Mouse (Mus musculus) liver, postnatal 0 days (tissue): ENCODE results near the gene Ptpn6. TPM values are rescaled to one million over a fixed set of nuclear protein-coding genes. Genes with fewer than 3 reads are reported as not detected.
A peak's percentile ranks its signal among the peaks of the same experiment; 100 is the strongest.

ENCODE experiments used
- ATAC-seq: fragments of 200-750 bp; cut with Nextera tagmentation; 2 replicates; pipeline ENCODE4 v1.8.0; 2017; ENCODE audit warnings: mild to moderate bottlenecking, moderate library complexity
- DNase-seq: peaks from one replicate; pipeline ENCODE4 v3.0.0-alpha.2; 2016
- H3K27ac ChIP-seq: fragments of 300-500 bp; sonication (generic); 2 replicates; pipeline ENCODE4 v1.5.1; 2014; ENCODE audit warnings: antibody characterized with exemption, moderate library complexity, mild to moderate bottlenecking, low read depth
- H3K27me3 ChIP-seq: fragments of 300-500 bp; sonication (generic); 2 replicates; pipeline ENCODE4 v1.6.1; 2014; ENCODE audit warnings: low read length, control low read depth, mixed read lengths; ENCODE audit not compliant: insufficient read depth
- H3K36me3 ChIP-seq: fragments of 300-500 bp; sonication (generic); replicated peaks from 2 replicates; pipeline ENCODE4 v1.6.1; 2014; ENCODE audit warnings: mild to moderate bottlenecking, control low read depth, low read length, moderate library complexity, mixed read lengths; ENCODE audit not compliant: insufficient read depth
- H3K4me1 ChIP-seq: fragments of 300-500 bp; sonication (generic); 2 replicates; pipeline ENCODE4 v1.6.1; 2014; ENCODE audit warnings: antibody characterized with exemption, mild to moderate bottlenecking, control low read depth; ENCODE audit not compliant: insufficient read depth
- H3K4me2 ChIP-seq: fragments of 300-500 bp; sonication (generic); 2 replicates; pipeline ENCODE4 v1.6.1; 2014; ENCODE audit warnings: low read depth, mild to moderate bottlenecking, low read length, moderate library complexity, mixed read lengths
- H3K4me3 ChIP-seq: fragments of 300-500 bp; sonication (generic); 2 replicates; pipeline ENCODE4 v1.5.1; 2014; ENCODE audit warnings: low read depth, low read length
- H3K9ac ChIP-seq: fragments of 300-500 bp; sonication (generic); replicated peaks from 2 replicates; pipeline ENCODE4 v1.6.1; 2014; ENCODE audit warnings: mild to moderate bottlenecking, moderate library complexity
- H3K9me3 ChIP-seq: fragments of 300-500 bp; sonication (generic); 2 replicates; pipeline ENCODE4 v1.6.1; 2016; ENCODE audit warnings: mild to moderate bottlenecking, control low read depth, low read length, mixed read lengths
- CTCF ChIP-seq: sonication (generic); IDR thresholded peaks from 2 replicates; pipeline ENCODE4 v1.5.1; 2016; ENCODE audit warnings: antibody characterized with exemption, low read depth
- EP300 ChIP-seq: IDR thresholded peaks from 2 replicates; pipeline ENCODE4 v1.6.1; 2016; ENCODE audit warnings: antibody characterized with exemption, low read depth, mild to moderate bottlenecking
- WGBS: fragments of 180-500 bp; shearing (Covaris S2); extraction: QIAGEN DNeasy Blood & Tissue Kit; methylation state at CpG from one replicate; pipeline ENCODE4 v1.1.7; 2014; ENCODE audit not compliant: insufficient replicate concordance; 5-methylcytosine and 5-hydroxymethylcytosine counted together
- polyA plus RNA-seq: library from polyadenylated mRNA; unstranded; fragments of >200 nt; fragmentation: Nextera tagmentation; extraction: Ambion mirVana; gene quantifications from 2 replicates; pipeline ENCODE4 v1.2.1, GENCODE M21; 2015

Ptpn6 gene
- polyA plus RNA-seq, 1 experiment from 2014 or later = 45.1 TPM

DNA sequence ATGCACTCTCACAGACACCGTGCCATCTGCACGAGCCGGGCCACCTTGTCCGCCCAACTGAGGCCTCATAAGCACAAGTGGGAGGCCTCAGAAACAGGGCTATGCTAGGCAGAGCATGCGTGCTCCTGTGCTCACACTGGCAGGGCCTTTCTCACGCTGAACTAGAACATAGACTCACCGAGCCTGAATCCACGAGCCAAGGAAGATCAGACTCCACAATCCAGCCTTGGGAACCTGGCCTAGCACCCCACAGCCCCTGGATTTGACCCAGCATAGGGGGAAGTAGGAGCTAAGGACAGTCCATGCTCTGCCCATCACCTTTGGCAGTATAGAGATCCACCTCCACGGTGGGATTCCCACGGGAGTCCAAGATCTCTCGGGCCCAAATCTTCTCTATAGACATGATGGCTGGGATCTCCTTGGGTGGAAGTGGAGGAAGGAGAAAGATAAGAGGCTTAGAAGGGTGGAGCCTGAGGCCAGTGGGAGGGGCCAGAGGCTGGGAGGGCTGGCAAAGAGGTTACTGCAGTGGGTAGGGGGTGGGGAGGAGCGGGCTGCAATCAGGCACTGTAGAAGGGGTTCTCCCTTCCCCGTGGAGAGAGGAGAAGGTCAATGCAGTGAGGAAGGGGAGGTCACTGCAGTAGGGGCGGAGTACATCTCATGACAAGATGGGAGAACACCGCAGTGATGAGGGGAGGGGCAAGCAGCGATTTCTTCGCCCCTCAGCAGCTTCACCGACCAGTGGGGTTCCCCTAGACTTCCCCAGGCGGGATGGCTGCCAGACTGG, 29.6 kb upstream of the Ptpn6 start:
- Histone ChIP-seq H3K27me3 (peaks cover 21% of the 10 kb centered on the region), H3K4me1 (0 out of 2 replicates have a peak, but pooled peaks cover 7% of the 10 kb centered on the region), H3K4me2 (peak overlapping the region; percentile 78), H3K9ac (no peak overlapping the region), H3K4me3 (0 out of 2 replicates have a peak overlapping the region, but pooled peaks have one; percentile 8), H3K27ac (no peak overlapping the region), H3K36me3 (no peaks in the 10 kb centered on the region), H3K9me3 (no peaks in the 10 kb centered on the region)
- TF ChIP-seq CTCF = no peak
- no peak for TF ChIP-seq EP300
- DNase-seq (no peak), ATAC-seq (peak; percentile 31; the same call in 1 of the 2 replicates)
- 33% methylated on average over 18 of the region's 19 CpGs for WGBS

DNA sequence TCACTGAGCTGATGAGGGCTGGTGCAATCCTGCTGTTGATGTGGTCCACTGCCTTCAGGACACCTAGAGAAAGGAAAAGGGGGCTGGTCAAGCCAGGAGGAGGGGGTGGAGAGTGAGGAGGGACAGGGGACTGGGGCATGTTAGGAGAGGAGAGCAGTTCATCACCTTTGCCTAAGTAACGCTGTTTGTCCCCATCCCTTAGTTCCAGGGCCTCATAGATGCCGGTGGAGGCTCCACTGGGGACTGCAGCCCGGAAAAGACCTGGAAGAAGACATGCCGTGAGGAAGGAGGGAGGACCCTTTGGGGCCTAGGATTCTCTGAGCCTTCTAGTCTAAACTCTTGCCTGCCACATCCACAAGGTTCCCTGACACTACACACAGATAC, 29.0 kb upstream of the Ptpn6 start:
- WGBS = 76% methylated on average over 4 of the region's 4 CpGs
- no peak for TF ChIP-seq EP300
- TF ChIP-seq CTCF = no peak
- H3K4me3 ChIP-seq = no peak overlapping the region
- H3K36me3 ChIP-seq = no peaks in the 10 kb centered on the region
- no peak overlapping the region for H3K9ac ChIP-seq
- 0 out of 2 replicates have a peak, but pooled peaks cover 7% of the 10 kb centered on the region for H3K4me1 ChIP-seq
- H3K27ac ChIP-seq = no peak overlapping the region
- no peak overlapping the region for H3K4me2 ChIP-seq
- no peaks in the 10 kb centered on the region for H3K9me3 ChIP-seq
- peaks cover 21% of the 10 kb centered on the region for H3K27me3 ChIP-seq
- DNase-seq (no peak), ATAC-seq (no peak)

DNA sequence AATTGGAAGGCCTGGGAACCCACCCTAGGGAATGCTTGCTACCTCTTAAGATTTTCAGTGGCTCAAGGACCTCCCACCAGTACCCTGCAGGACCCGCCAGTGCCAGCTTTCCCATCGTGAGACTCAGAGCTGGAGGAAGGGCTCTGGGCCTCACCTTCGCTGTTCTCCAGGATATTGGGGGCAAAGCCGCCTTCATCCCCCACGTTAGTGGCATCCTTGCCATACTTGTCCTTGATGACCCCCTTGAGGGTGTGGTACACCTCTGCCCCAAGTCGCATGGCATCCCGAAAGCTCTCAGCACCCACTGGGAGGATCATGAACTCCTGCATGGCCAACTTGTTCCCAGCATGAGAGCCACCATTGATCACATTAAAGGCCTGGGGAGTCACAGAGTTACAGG, 27.4 kb upstream of the Ptpn6 start:
- no peak overlapping the region for H3K9ac ChIP-seq
- H3K9me3 ChIP-seq = no peaks in the 10 kb centered on the region
- H3K4me1 ChIP-seq = 0 out of 2 replicates have a peak, but pooled peaks cover 7% of the 10 kb centered on the region
- no peak for TF ChIP-seq CTCF
- no peak for TF ChIP-seq EP300
- WGBS = 84% methylated on average over 7 of the region's 7 CpGs
- DNase-seq (no peak), ATAC-seq (no peak)
- no peak overlapping the region for H3K27ac ChIP-seq
- H3K4me3 ChIP-seq = no peak overlapping the region
- H3K4me2 ChIP-seq = no peak overlapping the region
- H3K27me3 ChIP-seq = peaks cover 21% of the 10 kb centered on the region
- H3K36me3 ChIP-seq = no peaks in the 10 kb centered on the region

DNA sequence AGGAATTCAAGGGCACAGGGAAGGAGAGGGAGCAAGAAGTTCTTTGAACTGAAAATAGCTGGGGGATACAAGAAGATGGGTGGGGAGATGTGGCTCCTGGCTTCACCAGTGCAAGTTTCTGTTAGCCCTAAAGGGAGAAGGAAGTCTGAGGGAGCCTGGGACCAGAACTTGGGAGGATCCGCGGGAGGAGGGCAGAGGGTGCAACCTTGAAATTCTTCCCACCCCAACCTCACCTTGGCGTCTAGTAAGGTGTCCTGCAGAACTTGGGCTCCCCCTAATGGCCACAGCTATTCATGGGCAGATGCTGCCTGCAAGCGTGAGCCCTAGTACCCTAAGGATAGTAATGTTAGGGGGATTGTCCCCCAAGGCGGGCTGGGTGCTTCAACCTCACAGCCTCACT, 20.7 kb upstream of the Ptpn6 start:
- H3K27me3 ChIP-seq = peaks cover 22% of the 10 kb centered on the region
- peaks cover 29% of the 10 kb centered on the region for H3K4me1 ChIP-seq
- peak; percentile 42 for ATAC-seq
- TF ChIP-seq EP300 = no peak
- TF ChIP-seq CTCF = peak; percentile 97
- H3K9me3 ChIP-seq = no peaks in the 10 kb centered on the region
- no peak overlapping the region for H3K4me3 ChIP-seq
- no peak overlapping the region; the same call in 1 of the 2 replicates for H3K9ac ChIP-seq
- no peaks in the 10 kb centered on the region for H3K36me3 ChIP-seq
- peak; percentile 88 for DNase-seq
- 2% methylated on average over 5 of the region's 5 CpGs for WGBS
- peak overlapping the region; percentile 38; the same call in 1 of the 2 replicates for H3K4me2 ChIP-seq
- no peak overlapping the region for H3K27ac ChIP-seq

DNA sequence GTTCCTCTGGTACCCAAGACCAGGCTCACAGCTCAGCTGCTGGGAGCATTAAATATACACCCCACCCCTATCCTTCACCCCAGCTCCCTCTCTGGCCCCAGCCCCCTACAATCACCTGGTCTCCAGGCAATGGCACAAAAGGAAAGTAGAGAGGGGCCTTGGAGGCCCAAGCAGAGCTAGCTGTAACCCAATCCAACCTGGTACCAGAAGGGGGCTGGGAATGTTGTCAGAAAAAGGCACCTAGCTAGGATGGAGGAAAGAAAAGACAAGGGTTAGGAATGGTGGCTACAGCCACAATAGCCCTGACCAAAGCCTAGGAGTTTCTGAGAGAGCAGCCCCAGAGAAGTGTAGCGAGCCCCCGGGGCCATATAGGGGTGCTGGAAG, 20.3 kb upstream of the Ptpn6 start:
- WGBS = 52% methylated on average over 2 of the region's 2 CpGs
- no peaks in the 10 kb centered on the region for H3K36me3 ChIP-seq
- H3K9ac ChIP-seq = no peak overlapping the region; the same call in 1 of the 2 replicates
- peak overlapping the region; percentile 38; the same call in 1 of the 2 replicates for H3K4me2 ChIP-seq
- no peak for ATAC-seq
- H3K4me3 ChIP-seq = no peak overlapping the region
- no peak for DNase-seq
- H3K4me1 ChIP-seq = peaks cover 29% of the 10 kb centered on the region
- H3K27ac ChIP-seq = 0 out of 2 replicates have a peak overlapping the region, but pooled peaks have one; percentile 40
- H3K27me3 ChIP-seq = peaks cover 22% of the 10 kb centered on the region
- no peak for TF ChIP-seq EP300
- TF ChIP-seq CTCF = no peak
- H3K9me3 ChIP-seq = no peaks in the 10 kb centered on the region

DNA sequence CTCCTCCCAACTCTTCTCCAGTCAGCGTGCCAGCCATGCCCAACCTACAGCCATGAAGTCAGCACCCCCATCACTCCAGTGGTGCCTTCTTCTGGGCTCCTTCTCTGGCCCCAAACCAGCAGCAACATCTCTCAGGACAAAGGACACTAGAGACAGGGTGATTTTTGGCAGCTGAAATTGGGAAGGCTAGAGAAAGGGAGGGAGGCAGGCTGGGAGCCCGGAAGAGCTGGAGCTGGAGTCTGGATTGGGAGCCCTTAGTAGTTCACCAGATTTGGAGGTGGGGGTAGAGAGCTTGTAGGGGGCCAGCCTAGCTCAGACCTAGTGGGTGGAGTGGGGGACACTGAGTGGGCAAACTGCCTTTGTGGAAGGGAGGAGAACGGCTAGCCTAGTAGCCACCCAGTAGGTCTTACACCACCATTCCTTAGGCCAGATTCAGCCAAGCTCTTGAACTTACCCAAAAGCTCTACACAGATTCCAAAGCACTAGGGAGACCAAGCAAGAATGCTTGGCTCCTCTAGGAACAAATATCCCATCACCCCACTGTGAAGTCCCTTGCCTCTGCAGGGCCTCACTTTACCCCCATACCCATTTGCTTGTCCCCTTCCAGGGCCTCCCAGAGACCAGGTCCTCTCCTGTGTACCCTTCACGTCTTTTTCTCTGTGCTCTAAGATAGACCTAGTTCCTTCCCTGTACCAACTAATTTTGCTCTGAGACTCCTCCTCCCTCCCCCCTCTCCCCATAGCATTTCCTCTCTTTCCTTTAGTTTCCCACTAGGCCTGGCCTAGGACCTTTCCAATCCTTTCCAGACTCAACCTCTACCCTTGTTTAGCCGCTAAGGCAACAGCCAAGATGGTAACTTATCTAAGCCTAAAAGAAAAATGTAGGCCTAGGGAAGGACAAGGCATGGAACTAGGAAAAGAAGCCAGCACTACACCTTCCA, 19.7 kb upstream of the Ptpn6 start:
- H3K4me1 ChIP-seq = peaks cover 29% of the 10 kb centered on the region
- TF ChIP-seq CTCF (no peak), EP300 (no peak)
- ATAC-seq (no peak), DNase-seq (no peak)
- peaks cover 22% of the 10 kb centered on the region for H3K27me3 ChIP-seq
- H3K4me2 ChIP-seq = peak overlapping the region; percentile 88; the same call in 1 of the 2 replicates
- whole genome bisulfite sequencing = 60% methylated on average over 5 of the region's 5 CpGs
- H3K9ac ChIP-seq = peak overlapping the region; percentile 41; the same call in 1 of the 2 replicates
- H3K9me3 ChIP-seq = no peaks in the 10 kb centered on the region
- H3K27ac ChIP-seq = peak overlapping the region; percentile 40; the same call in 1 of the 2 replicates
- H3K36me3 ChIP-seq = no peaks in the 10 kb centered on the region
- H3K4me3 ChIP-seq = no peak overlapping the region
